21 mouse cellular contexts compared by ENCODE assay signal in the genomic region with DNA sequence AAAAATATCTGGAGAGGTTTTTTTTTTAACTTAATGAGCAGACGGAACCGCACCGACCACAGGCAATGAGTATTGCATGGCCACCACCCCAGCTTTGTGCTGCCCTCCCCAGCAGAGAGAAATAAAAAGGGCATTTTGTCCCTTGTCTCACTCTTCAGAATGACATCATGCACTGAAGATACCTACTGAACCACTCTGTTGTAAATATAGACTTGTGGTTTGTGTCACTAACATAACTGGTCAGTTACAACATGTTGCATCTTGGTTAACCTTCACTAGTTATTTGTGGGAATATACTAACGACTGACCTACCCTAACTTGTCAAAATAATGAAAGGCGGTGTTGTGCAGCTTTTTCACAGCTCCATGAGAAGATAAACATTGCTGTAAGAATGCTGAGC.
DNase-seq lines count a peak whose midpoint lies in the region; ATAC-seq and TF ChIP-seq lines count a peak whose summit lies in the region.
"Had no signal": no experiment of that assay in that cellular context is flagged by ENCODE, and none has a peak within 500 bp of the region (broad histone marks: within the 10 kb centered on the region; RNA-seq: fewer than 3 reads in every experiment).

No protein-coding gene starts in this region.

- TF ChIP-seq EP300 in CH12.LX (IDR thresholded peaks at IDR 0.05; ENCODE audit: low read length) = peak; percentile 77
- no peak for TF ChIP-seq EP300 in stomach, postnatal 0 days (optimal IDR thresholded peaks at IDR 0.05)

- H3K4me2 ChIP-seq in midbrain, embryonic 11.5 days = no peak overlapping the region
- no peak overlapping the region for H3K4me2 ChIP-seq in midbrain, embryonic 15.5 days
- H3K4me2 ChIP-seq in CH12.LX (ENCODE audit: insufficient read depth, low read depth, poor library complexity, severe bottlenecking) = peak overlapping the region; percentile 15; the same call in 1 of the 2 replicates
- H3K4me2 ChIP-seq in myocyte (ENCODE audit: low read depth) = peak overlapping the region; percentile 35
- H3K4me2 ChIP-seq in stomach, postnatal 0 days (replicated peaks; ENCODE audit: low read depth) = no peak overlapping the region
- no peak overlapping the region for H3K4me2 ChIP-seq in intestine, postnatal 0 days (replicated peaks; ENCODE audit: low read depth)

- no peak for ATAC-seq in midbrain, embryonic 11.5 days (ENCODE audit: low FRiP score)
- no peak for ATAC-seq in midbrain, embryonic 15.5 days (replicated peaks)
- ATAC-seq in stomach, postnatal 0 days (ENCODE audit: low FRiP score, low TSS enrichment) = no peak
- ATAC-seq in intestine, postnatal 0 days = no peak
- ATAC-seq: activated CD4-positive, CD25-positive, alpha-beta regulatory T cell, adult 4 months; CD4-positive, CD25-positive, alpha-beta regulatory T cell, adult 4 months; Patski had no signal

- no peak overlapping the region for H3K9ac ChIP-seq in midbrain, embryonic 11.5 days (ENCODE audit: low read length)
- no peak overlapping the region for H3K9ac ChIP-seq in midbrain, embryonic 15.5 days
- 0 out of 2 replicates have a peak overlapping the region, but pooled peaks have one; percentile 17 for H3K9ac ChIP-seq in CH12.LX (ENCODE audit: insufficient read depth, low read depth)
- H3K9ac ChIP-seq in stomach, postnatal 0 days (ENCODE audit: low read length) = no peak overlapping the region
- no peak overlapping the region for H3K9ac ChIP-seq in intestine, postnatal 0 days (ENCODE audit: low read depth, low read length)

- TF ChIP-seq POLR2A in CH12.LX (IDR thresholded peaks at IDR 0.05; ENCODE audit: low read depth, low read length) = no peak
- TF ChIP-seq POLR2A in myocyte (IDR thresholded peaks at IDR 0.05; ENCODE audit: insufficient read length, low read depth) = no peak

- peak; percentile 51 for DNase-seq in midbrain, embryonic 11.5 days (ENCODE audit: low spot score, missing footprints)
- no peak for DNase-seq in CH12.LX (ENCODE audit: extremely low read depth)
- DNase-seq in stomach, postnatal 0 days (ENCODE audit: low spot score) = no peak
- DNase-seq: adrenal gland, adult 2 months; adrenal gland, adult 8-10 months; adrenal gland, postnatal 10 days; adrenal gland, postnatal 14 days; adrenal gland, postnatal 25 days; adrenal gland, postnatal 36 days; B cell, adult 2 months; cerebellum, adult 11 months; cerebellum, adult 11-12 months; cerebellum, adult 18-20 months; cerebellum, adult 2 months had no signal

- H3K4me1 ChIP-seq in midbrain, embryonic 11.5 days (ENCODE audit: control insufficient read depth, insufficient read depth, low read length) = no peaks in the 10 kb centered on the region
- no peaks in the 10 kb centered on the region for H3K4me1 ChIP-seq in midbrain, embryonic 15.5 days
- peaks cover 20 to 47% of the 10 kb centered on the region in 2 experiments for H3K4me1 ChIP-seq in CH12.LX (ENCODE audit: control insufficient read depth in 1 of 2, insufficient read depth in 2 of 2)
- no peaks in the 10 kb centered on the region for H3K4me1 ChIP-seq in stomach, postnatal 0 days (replicated peaks; ENCODE audit: control insufficient read depth, insufficient read depth)
- 0 out of 2 replicates have a peak, but pooled peaks cover 3% of the 10 kb centered on the region for H3K4me1 ChIP-seq in intestine, postnatal 0 days (replicated peaks; ENCODE audit: control insufficient read depth, insufficient read depth, low read length)

- in situ Hi-C loops in CH12.LX (cut with MboI; ENCODE audit: low pct_ligation_motif_present, low pct_unique_long_range_greater_than_20kb, low sequenced_read_pairs) = no loop called here

- no peak overlapping the region for H3K27ac ChIP-seq in midbrain, embryonic 11.5 days (ENCODE audit: low read depth, low read length)
- no peak overlapping the region for H3K27ac ChIP-seq in midbrain, embryonic 15.5 days
- H3K27ac ChIP-seq in CH12.LX (ENCODE audit: insufficient read depth, low read depth) = peak overlapping the region; percentile 53
- H3K27ac ChIP-seq in stomach, postnatal 0 days (replicated peaks) = no peak overlapping the region
- H3K27ac ChIP-seq in intestine, postnatal 0 days (ENCODE audit: low read depth, low read length) = no peak overlapping the region

- no peaks in the 10 kb centered on the region for H3K79me2 ChIP-seq in CH12.LX (replicated peaks; ENCODE audit: control insufficient read depth, extremely low read depth, insufficient read depth, poor library complexity, severe bottlenecking)
- no peaks in the 10 kb centered on the region for H3K79me2 ChIP-seq in myocyte (ENCODE audit: control insufficient read depth, insufficient read depth)

- 87% methylated on average over 5 of the region's 5 CpGs for WGBS in midbrain, embryonic 11.5 days
- WGBS in midbrain, embryonic 15.5 days = 87% methylated on average over 5 of the region's 5 CpGs
- WGBS in stomach, postnatal 0 days = 64% methylated on average over 5 of the region's 5 CpGs
- WGBS in intestine, postnatal 0 days = 71% methylated on average over 5 of the region's 5 CpGs

- TF ChIP-seq CTCF in CH12.LX (conservative IDR thresholded peaks at IDR 0.05 in 1 of 2, IDR thresholded peaks at IDR 0.05 in 1 of 2; ENCODE audit: low read depth in 2 of 2, low read length in 2 of 2) = no peak
- TF ChIP-seq CTCF in stomach, postnatal 0 days (IDR thresholded peaks at IDR 0.05; ENCODE audit: low read depth) = no peak
- TF ChIP-seq CTCF in intestine, postnatal 0 days (IDR thresholded peaks at IDR 0.05; ENCODE audit: low read depth) = no peak

- no peaks in the 10 kb centered on the region for H3K9me3 ChIP-seq in midbrain, embryonic 11.5 days (ENCODE audit: control insufficient read depth, low read length)
- no peaks in the 10 kb centered on the region for H3K9me3 ChIP-seq in midbrain, embryonic 15.5 days
- no peaks in the 10 kb centered on the region for H3K9me3 ChIP-seq in CH12.LX (replicated peaks; ENCODE audit: low read length)
- H3K9me3 ChIP-seq in stomach, postnatal 0 days (ENCODE audit: control insufficient read depth, low read length) = no peaks in the 10 kb centered on the region
- H3K9me3 ChIP-seq in intestine, postnatal 0 days (ENCODE audit: control insufficient read depth) = no peaks in the 10 kb centered on the region

- no peak overlapping the region for H3ac ChIP-seq in myocyte (ENCODE audit: control insufficient read depth, insufficient read length)

- TF ChIP-seq RAD21 in CH12.LX (IDR thresholded peaks at IDR 0.05; ENCODE audit: low read depth, low read length) = no peak

- H3K4me3 ChIP-seq in midbrain, embryonic 11.5 days (ENCODE audit: low read depth, low read length) = no peak overlapping the region
- H3K4me3 ChIP-seq in midbrain, embryonic 15.5 days = no peak overlapping the region
- H3K4me3 ChIP-seq in CH12.LX (replicated peaks in 1 of 3; ENCODE audit: low read depth in 2 of 3, low read length in 2 of 3, poor library complexity in 1 of 3) = no peak overlapping the region
- no peak overlapping the region for H3K4me3 ChIP-seq in myocyte
- no peak overlapping the region for H3K4me3 ChIP-seq in stomach, postnatal 0 days (ENCODE audit: low read depth, low read length)
- no peak overlapping the region for H3K4me3 ChIP-seq in intestine, postnatal 0 days (ENCODE audit: low read depth, low read length)

- no peaks in the 10 kb centered on the region for H3K36me3 ChIP-seq in midbrain, embryonic 11.5 days (ENCODE audit: control insufficient read depth, insufficient read depth, low read length)
- no peaks in the 10 kb centered on the region for H3K36me3 ChIP-seq in midbrain, embryonic 15.5 days (replicated peaks)
- H3K36me3 ChIP-seq in CH12.LX (replicated peaks in 1 of 2; ENCODE audit: control insufficient read depth in 1 of 2, insufficient read depth in 1 of 2, low read length in 1 of 2) = no peaks in the 10 kb centered on the region
- no peaks in the 10 kb centered on the region for H3K36me3 ChIP-seq in myocyte (ENCODE audit: control insufficient read depth, insufficient read depth)
- H3K36me3 ChIP-seq in stomach, postnatal 0 days (ENCODE audit: control insufficient read depth, insufficient read depth, low read length) = no peaks in the 10 kb centered on the region
- H3K36me3 ChIP-seq in intestine, postnatal 0 days (ENCODE audit: control insufficient read depth, insufficient read depth) = no peaks in the 10 kb centered on the region
- H3K36me3 ChIP-seq: G1E had no signal

- dilution Hi-C loops in CH12.LX (cut with MboI; ENCODE audit: extremely low pct_ligation_motif_present, extremely low pct_unique_long_range_greater_than_20kb, low sequenced_read_pairs) = no loop called here

- no peaks in the 10 kb centered on the region for H3K27me3 ChIP-seq in midbrain, embryonic 11.5 days (ENCODE audit: control insufficient read depth, insufficient read depth, low read length)
- no peaks in the 10 kb centered on the region for H3K27me3 ChIP-seq in midbrain, embryonic 15.5 days (replicated peaks)
- H3K27me3 ChIP-seq in CH12.LX (replicated peaks) = no peaks in the 10 kb centered on the region
- H3K27me3 ChIP-seq in myocyte (ENCODE audit: control insufficient read depth, insufficient read depth, insufficient read length) = no peaks in the 10 kb centered on the region
- H3K27me3 ChIP-seq in stomach, postnatal 0 days (ENCODE audit: control insufficient read depth, insufficient read depth, low read length) = no peaks in the 10 kb centered on the region
- H3K27me3 ChIP-seq in intestine, postnatal 0 days (replicated peaks; ENCODE audit: control insufficient read depth, insufficient read depth, low read length) = no peaks in the 10 kb centered on the region
- H3K27me3 ChIP-seq: Patski had no signal

TF ChIP-seq in CH12.LX, 34 proteins besides CTCF, POLR2A, EP300 and RAD21 (continues in another document):
- TF ChIP-seq USF1 (IDR thresholded peaks at IDR 0.05; ENCODE audit: low read depth, low read length) (no peak), MYC (IDR thresholded peaks at IDR 0.05; ENCODE audit: low read depth, low read length) (peak; percentile 54; the same call in 1 of the 2 replicates), NRF1 (IDR thresholded peaks at IDR 0.05; ENCODE audit: low read depth, low read length) (no peak), MXI1 (IDR thresholded peaks at IDR 0.05; ENCODE audit: low read depth, low read length) (no peak), GABPA (IDR thresholded peaks at IDR 0.05; ENCODE audit: insufficient replicate concordance, low read depth, low read length) (no peak), RCOR1 (conservative IDR thresholded peaks at IDR 0.05; ENCODE audit: low read depth, low read length) (no peak), ETS1 (conservative IDR thresholded peaks at IDR 0.05; ENCODE audit: low read depth, low read length) (peak; percentile 64)

TF ChIP-seq in myocyte, 11 proteins besides CTCF, POLR2A, EP300 and RAD21:
- peak; percentile 62; the same call in 1 of the 2 replicates for TF ChIP-seq CEBPB (IDR thresholded peaks at IDR 0.05; ENCODE audit: insufficient read depth, poor library complexity, severe bottlenecking)
- no peak for TF ChIP-seq POLR2AphosphoS2 (IDR thresholded peaks at IDR 0.05; ENCODE audit: insufficient read length, low read depth)
- no peak for TF ChIP-seq TCF3 (IDR thresholded peaks at IDR 0.05; ENCODE audit: insufficient read length, low read depth)
- no peak for TF ChIP-seq USF1 (IDR thresholded peaks at IDR 0.05; ENCODE audit: low read depth)
- no peak for TF ChIP-seq MYOG (IDR thresholded peaks at IDR 0.05; ENCODE audit: control insufficient read depth in 1 of 3, insufficient read depth in 1 of 3, insufficient read length in 2 of 3, low read depth in 2 of 3)
TF ChIP-seq in myocyte: peak in this region for 1.

Comparison
In these comparisons a context has a peak if more than half of its experiments do, and no peak if none do; other contexts are left out.
1. H3K4me2 ChIP-seq: peak in CH12.LX (single experiment) and myocyte (single experiment); none in midbrain, embryonic 11.5 days (single experiment), midbrain, embryonic 15.5 days (single experiment), stomach, postnatal 0 days (single experiment) and intestine, postnatal 0 days (single experiment).